10 mouse cellular contexts compared by ENCODE assay signal in genomic region chr10:122922226-122922625, GRCm38 (mm10).
DNase-seq lines count a peak whose midpoint lies in the region; ATAC-seq and TF ChIP-seq lines count a peak whose summit lies in the region.
"Had no signal": no experiment of that assay in that cellular context is flagged by ENCODE, and none has a peak within 500 bp of the region (broad histone marks: within the 10 kb centered on the region; RNA-seq: fewer than 3 reads in every experiment).

No protein-coding gene starts in this region.

- H3K4me3 ChIP-seq in hindbrain, embryonic 16.5 days (ENCODE audit: low read length), result no peak overlapping the region
- H3K4me3 ChIP-seq in hindbrain, embryonic 10.5 days, result no peak overlapping the region
- no peak overlapping the region for H3K4me3 ChIP-seq in hindbrain, postnatal 0 days (ENCODE audit: low read length)

- TF ChIP-seq CTCF in brain, embryonic 14.5 days (IDR thresholded peaks at IDR 0.05; ENCODE audit: borderline replicate concordance, extremely low read depth, insufficient read depth, insufficient read length), result no peak
- no peak for TF ChIP-seq CTCF in hindbrain, postnatal 0 days (IDR thresholded peaks at IDR 0.05; ENCODE audit: low read depth)

- no peak overlapping the region for H3K9ac ChIP-seq in hindbrain, embryonic 16.5 days (ENCODE audit: low read depth, low read length)
- no peak overlapping the region for H3K9ac ChIP-seq in hindbrain, postnatal 0 days (replicated peaks; ENCODE audit: low read length)

- H3K27ac ChIP-seq in hindbrain, embryonic 16.5 days (ENCODE audit: low read depth, low read length), result no peak overlapping the region
- no peak overlapping the region for H3K27ac ChIP-seq in hindbrain, embryonic 10.5 days
- no peak overlapping the region for H3K27ac ChIP-seq in hindbrain, postnatal 0 days

- no peak for DNase-seq in hindbrain, embryonic 10.5 days (ENCODE audit: low spot score)
- DNase-seq in ES-CJ7 (ENCODE audit: low read depth, low spot score), result peak; percentile 21
- DNase-seq in brain, embryonic 14.5 days (ENCODE audit: low read depth), result peak; percentile 67
- peak; percentile 38 for DNase-seq in hindbrain, postnatal 0 days (ENCODE audit: low spot score)
- DNase-seq: cerebellum, adult 8-10 months; gastrocnemius, postnatal 25 days; right cerebral cortex, postnatal 25 days had no signal

- no peaks in the 10 kb centered on the region for H3K4me1 ChIP-seq in hindbrain, embryonic 16.5 days (ENCODE audit: control insufficient read depth, insufficient read depth, low read depth, low read length)
- H3K4me1 ChIP-seq in hindbrain, embryonic 10.5 days (replicated peaks), result peaks cover 4% of the 10 kb centered on the region; the same call in 1 of the 2 replicates
- H3K4me1 ChIP-seq in hindbrain, postnatal 0 days (ENCODE audit: insufficient read depth, low read length), result no peaks in the 10 kb centered on the region

- no peaks in the 10 kb centered on the region for H3K9me3 ChIP-seq in hindbrain, embryonic 16.5 days (ENCODE audit: control insufficient read depth, low read length)
- no peaks in the 10 kb centered on the region for H3K9me3 ChIP-seq in hindbrain, embryonic 10.5 days
- H3K9me3 ChIP-seq in hindbrain, postnatal 0 days (ENCODE audit: low read length), result no peaks in the 10 kb centered on the region

- ATAC-seq in hindbrain, embryonic 16.5 days, result peak; percentile 56; the same call in 1 of the 2 replicates
- peak; percentile 64; the same call in 1 of the 2 replicates for ATAC-seq in hindbrain, postnatal 0 days
- ATAC-seq in frontal cortex, adult (ENCODE audit: low TSS enrichment), result no peak
- ATAC-seq in erythroblast, adult 5-6 weeks (replicated peaks; ENCODE audit: low FRiP score, poor library complexity, severe bottlenecking), result no peak

- no peaks in the 10 kb centered on the region for H3K27me3 ChIP-seq in hindbrain, embryonic 16.5 days (replicated peaks; ENCODE audit: control insufficient read depth, insufficient read depth, low read length)
- no peaks in the 10 kb centered on the region for H3K27me3 ChIP-seq in hindbrain, embryonic 10.5 days (ENCODE audit: insufficient read depth, poor library complexity, severe bottlenecking)
- H3K27me3 ChIP-seq in hindbrain, postnatal 0 days (ENCODE audit: insufficient read depth, low read length), result no peaks in the 10 kb centered on the region

- 43% methylated on average over 7 of the region's 7 CpGs for WGBS in hindbrain, embryonic 16.5 days
- 36% methylated on average over 7 of the region's 7 CpGs for WGBS in hindbrain, embryonic 10.5 days
- WGBS in hindbrain, postnatal 0 days, result 37% methylated on average over 7 of the region's 7 CpGs

- no peak overlapping the region for H3K4me2 ChIP-seq in hindbrain, embryonic 16.5 days (ENCODE audit: low read length)
- no peak overlapping the region for H3K4me2 ChIP-seq in hindbrain, postnatal 0 days (ENCODE audit: low read depth, low read length)

- TF ChIP-seq POLR2A in brain, embryonic 14.5 days (IDR thresholded peaks at IDR 0.05; ENCODE audit: borderline replicate concordance, extremely low read depth, insufficient read depth, insufficient read length, poor library complexity, severe bottlenecking), result no peak

- 0 out of 2 replicates have a peak, but pooled peaks cover 2% of the 10 kb centered on the region for H3K36me3 ChIP-seq in hindbrain, embryonic 16.5 days (ENCODE audit: control insufficient read depth, insufficient read depth, low read length)
- H3K36me3 ChIP-seq in hindbrain, embryonic 10.5 days, result no peaks in the 10 kb centered on the region
- H3K36me3 ChIP-seq in hindbrain, postnatal 0 days (ENCODE audit: insufficient read depth, low read length), result no peaks in the 10 kb centered on the region

Comparison
In these comparisons a context has a peak if more than half of its experiments do, and no peak if none do; other contexts are left out.
1. ATAC-seq: peak in hindbrain, embryonic 16.5 days (single experiment) and hindbrain, postnatal 0 days (single experiment); none in frontal cortex, adult (single experiment) and erythroblast, adult 5-6 weeks (single experiment).